ENCODE assay signal across 8 mouse cellular contexts in genomic region chr1:184035346-184035903, GRCm38 (mm10). TPM values are rescaled to one million over a fixed set of nuclear protein-coding genes. Genes with fewer than 3 reads are reported as not detected.
DNase-seq lines count a peak whose midpoint lies in the region; ATAC-seq and TF ChIP-seq lines count a peak whose summit lies in the region.

No protein-coding gene starts in this region.

- TF ChIP-seq EP300 in heart, postnatal 0 days (IDR thresholded peaks at IDR 0.05; ENCODE audit: low read depth): no peak

- no peak for ATAC-seq in kidney, embryonic 14.5 days (ENCODE audit: low FRiP score, low TSS enrichment)
- no peak for ATAC-seq in heart, postnatal 0 days (ENCODE audit: insufficient read depth, low read depth)
- ATAC-seq in midbrain, embryonic 12.5 days (ENCODE audit: low FRiP score, low read depth): no peak
- no peak for ATAC-seq in activated CD4-positive, CD25-positive, alpha-beta regulatory T cell, adult 4 months

- H3K9me3 ChIP-seq in kidney, embryonic 14.5 days (ENCODE audit: control insufficient read depth, low read length): no peaks in the 10 kb centered on the region
- no peaks in the 10 kb centered on the region for H3K9me3 ChIP-seq in heart, postnatal 0 days (replicated peaks; ENCODE audit: control insufficient read depth, low read length)
- H3K9me3 ChIP-seq in midbrain, embryonic 12.5 days: no peaks in the 10 kb centered on the region

- H3K4me2 ChIP-seq in kidney, embryonic 14.5 days (replicated peaks; ENCODE audit: low read depth, low read length): peak overlapping the region; percentile 63
- peak overlapping the region; percentile 79 for H3K4me2 ChIP-seq in heart, postnatal 0 days (ENCODE audit: low read depth, low read length)
- peak overlapping the region; percentile 69 for H3K4me2 ChIP-seq in midbrain, embryonic 12.5 days (replicated peaks)

- no peak overlapping the region for H3K27ac ChIP-seq in kidney, embryonic 14.5 days (ENCODE audit: low read depth, low read length)
- peak overlapping the region; percentile 94 for H3K27ac ChIP-seq in brown adipose tissue, adult 24 weeks (replicated peaks; ENCODE audit: low read depth, low read length)
- peak overlapping the region; percentile 81 for H3K27ac ChIP-seq in heart, postnatal 0 days (ENCODE audit: low read depth)
- no peak overlapping the region; the same call in 1 of the 2 replicates for H3K27ac ChIP-seq in midbrain, embryonic 12.5 days (replicated peaks)

- peak overlapping the region; percentile 45 for H3K4me3 ChIP-seq in kidney, embryonic 14.5 days (ENCODE audit: low read length)
- H3K4me3 ChIP-seq in brown adipose tissue, adult 24 weeks (ENCODE audit: insufficient read depth, low read depth, low read length): peak overlapping the region; percentile 71
- peak overlapping the region; percentile 70 for H3K4me3 ChIP-seq in heart, postnatal 0 days (ENCODE audit: low read depth, low read length)
- peak overlapping the region; percentile 76 for H3K4me3 ChIP-seq in midbrain, embryonic 12.5 days

- 9% methylated on average over 12 of the region's 12 CpGs for WGBS in kidney, embryonic 14.5 days
- WGBS in heart, postnatal 0 days: 6% methylated on average over 12 of the region's 12 CpGs
- WGBS in midbrain, embryonic 12.5 days: 5% methylated on average over 12 of the region's 12 CpGs

- no peaks in the 10 kb centered on the region for H3K36me3 ChIP-seq in kidney, embryonic 14.5 days (ENCODE audit: control insufficient read depth, insufficient read depth, low read length)
- peaks cover 3% of the 10 kb centered on the region; the same call in 1 of the 2 replicates for H3K36me3 ChIP-seq in heart, postnatal 0 days (replicated peaks; ENCODE audit: control insufficient read depth, insufficient read depth, low read length)
- peaks cover 18% of the 10 kb centered on the region; the same call in 1 of the 2 replicates for H3K36me3 ChIP-seq in midbrain, embryonic 12.5 days

- intact Hi-C loops in left cerebral cortex, postnatal 14 days (cut with DNase I): no loop called here

- H3K27me3 ChIP-seq in kidney, embryonic 14.5 days (ENCODE audit: control insufficient read depth, insufficient read depth, low read length): no peaks in the 10 kb centered on the region; the same call in 1 of the 2 replicates
- H3K27me3 ChIP-seq in heart, postnatal 0 days (ENCODE audit: control insufficient read depth, insufficient read depth, low read length): no peaks in the 10 kb centered on the region
- peaks cover 9% of the 10 kb centered on the region; the same call in 1 of the 2 replicates for H3K27me3 ChIP-seq in midbrain, embryonic 12.5 days

- no peak for TF ChIP-seq CTCF in heart, postnatal 0 days (IDR thresholded peaks at IDR 0.05; ENCODE audit: low read depth)

- peaks cover 6% of the 10 kb centered on the region; the same call in 1 of the 2 replicates for H3K4me1 ChIP-seq in kidney, embryonic 14.5 days (ENCODE audit: control insufficient read depth, insufficient read depth, low read length)
- H3K4me1 ChIP-seq in brown adipose tissue, adult 24 weeks (ENCODE audit: control insufficient read depth, insufficient read depth, insufficient read length, low read length): peaks cover 5% of the 10 kb centered on the region
- peaks cover 10% of the 10 kb centered on the region; the same call in 1 of the 2 replicates for H3K4me1 ChIP-seq in heart, postnatal 0 days (ENCODE audit: control insufficient read depth, insufficient read depth)
- peaks cover 44% of the 10 kb centered on the region for H3K4me1 ChIP-seq in midbrain, embryonic 12.5 days

- no peak overlapping the region; the same call in 1 of the 2 replicates for H3K9ac ChIP-seq in kidney, embryonic 14.5 days (ENCODE audit: low read depth, low read length)
- peak overlapping the region; percentile 58 for H3K9ac ChIP-seq in heart, postnatal 0 days (replicated peaks; ENCODE audit: low read depth, low read length)
- H3K9ac ChIP-seq in midbrain, embryonic 12.5 days (replicated peaks): peak overlapping the region; percentile 70

- no peak for DNase-seq in kidney, adult 11 months
- peak; percentile 10 for DNase-seq in heart, postnatal 0 days (ENCODE audit: low spot score)
- no peak for DNase-seq in left cerebral cortex, postnatal 14 days (ENCODE audit: low spot score in 2 of 2)
- no peak for DNase-seq in layer of hippocampus, adult 8-10 months (ENCODE audit: low spot score in 2 of 2)

RNA-seq across cellular contexts. Expression of gene 1700056E22Rik, which starts 1.3 kb away (rescaled TPM):
- 1.4 and 2.0 TPM in 2 replicates for polyA plus RNA-seq in kidney, embryonic 14.5 days (2014; fragmentation: Nextera tagmentation; extraction: Ambion mirVana)
- 3.9 and 4.6 TPM in 2 replicates for polyA plus RNA-seq in brown adipose tissue, adult 24 weeks (2012; ENCODE audit: insufficient read depth, insufficient read length, missing spikeins)
- total RNA-seq in heart, postnatal 0 days (2014; rRNA removed; ENCODE audit: low replicate concordance): not detected in 2 replicates
- polyA plus RNA-seq in heart, postnatal 0 days (2015; fragmentation: Nextera tagmentation; extraction: Ambion mirVana): 2.2 and 3.0 TPM in 2 replicates
- polyA plus RNA-seq in midbrain, embryonic 12.5 days (2016; fragmentation: Nextera tagmentation; extraction: Ambion mirVana): 1.7 and 2.8 TPM in 2 replicates
- under 1 TPM in 1 of 2 experiments, not detected in 1; 0.36 TPM for total RNA-seq in left cerebral cortex, postnatal 14 days (2021)
- under 1 TPM in 1 of 4 experiments, not detected in 3; 0.25 TPM for total RNA-seq in layer of hippocampus, adult 8-10 months (2022)
- polyA plus RNA-seq in activated CD4-positive, CD25-positive, alpha-beta regulatory T cell, adult 4 months (2017; shearing (Covaris generic)): 1 to 10 TPM in 1 of 2 experiments, under 1 TPM in 1; 0.90 to 2.0 TPM

RNA-seq across cellular contexts. Expression of gene Dusp10, which starts 22.3 kb away (rescaled TPM):
- polyA plus RNA-seq in kidney, embryonic 14.5 days (2014; fragmentation: Nextera tagmentation; extraction: Ambion mirVana): 4.0 and 5.9 TPM in 2 replicates
- polyA plus RNA-seq in brown adipose tissue, adult 24 weeks (2012; ENCODE audit: insufficient read depth, insufficient read length, missing spikeins): 26.4 and 30.0 TPM in 2 replicates
- 13.4 and 31.1 TPM in 2 replicates for total RNA-seq in heart, postnatal 0 days (2014; rRNA removed; ENCODE audit: low replicate concordance)
- 7.7 and 8.6 TPM in 2 replicates for polyA plus RNA-seq in heart, postnatal 0 days (2015; fragmentation: Nextera tagmentation; extraction: Ambion mirVana)
- polyA plus RNA-seq in midbrain, embryonic 12.5 days (2016; fragmentation: Nextera tagmentation; extraction: Ambion mirVana): 9.0 and 10.3 TPM in 2 replicates
- 1 to 10 TPM; 5.7 to 5.8 TPM for total RNA-seq in left cerebral cortex, postnatal 14 days (2021)
- 1 to 10 TPM; 3.8 to 5.8 (median 5.5) TPM for total RNA-seq in layer of hippocampus, adult 8-10 months (2022)
- polyA plus RNA-seq in activated CD4-positive, CD25-positive, alpha-beta regulatory T cell, adult 4 months (2017; shearing (Covaris generic)): 10 to 100 TPM; 17.2 to 18.2 TPM

Comparison
In these comparisons a context has a peak if more than half of its experiments do, and no peak if none do; other contexts are left out.
1. H3K27ac ChIP-seq: peak in brown adipose tissue, adult 24 weeks (single experiment) and heart, postnatal 0 days (single experiment); none in kidney, embryonic 14.5 days (single experiment) and midbrain, embryonic 12.5 days (single experiment).
2. Peak in every context shown above with its lines, with median percentiles within 50 percentile points of each other: H3K4me2 ChIP-seq and H3K4me3 ChIP-seq.